Mouse (Mus musculus) stomach, postnatal 0 days (tissue): ENCODE results near the gene Nr2c2ap. TPM values are rescaled to one million over a fixed set of nuclear protein-coding genes. Genes with fewer than 3 reads are reported as not detected.

Source experiments
- ATAC-seq: fragments of 200-750 bp; cut with Nextera tagmentation; 2 replicates; pipeline ENCODE4 v1.8.0; 2017; ENCODE audit not compliant: low FRiP score, low TSS enrichment
- DNase-seq: peaks from one replicate; pipeline ENCODE4 v3.0.0-alpha.2; 2016; ENCODE audit warnings: low spot score
- H3K27ac ChIP-seq: fragments of 300-500 bp; sonication (generic); replicated peaks from 2 replicates; pipeline ENCODE4 v1.5.1; 2014; ENCODE audit warnings: mild to moderate bottlenecking, control low read depth
- H3K27me3 ChIP-seq: fragments of 300-500 bp; sonication (generic); 2 replicates; pipeline ENCODE4 v1.6.1; 2014; ENCODE audit warnings: low read length; ENCODE audit not compliant: control insufficient read depth, insufficient read depth
- H3K36me3 ChIP-seq: fragments of 300-500 bp; sonication (generic); 2 replicates; pipeline ENCODE4 v1.6.1; 2014; ENCODE audit warnings: low read length, mixed read lengths; ENCODE audit not compliant: control insufficient read depth, insufficient read depth
- H3K4me1 ChIP-seq: fragments of 300-500 bp; sonication (generic); replicated peaks from 2 replicates; pipeline ENCODE4 v1.6.1; 2014; ENCODE audit warnings: antibody characterized with exemption; ENCODE audit not compliant: control insufficient read depth, insufficient read depth
- H3K4me2 ChIP-seq: fragments of 300-500 bp; sonication (generic); replicated peaks from 2 replicates; pipeline ENCODE4 v1.6.1; 2014; ENCODE audit warnings: low read depth, mild to moderate bottlenecking, control low read depth, moderate library complexity
- H3K4me3 ChIP-seq: fragments of 300-500 bp; sonication (generic); 2 replicates; pipeline ENCODE4 v1.5.1; 2014; ENCODE audit warnings: low read depth, low read length, control low read depth
- H3K9ac ChIP-seq: fragments of 300-500 bp; sonication (generic); 2 replicates; pipeline ENCODE4 v1.6.1; 2014; ENCODE audit warnings: mild to moderate bottlenecking, low read length, control low read depth, mixed read lengths
- H3K9me3 ChIP-seq: fragments of 300-500 bp; sonication (generic); 2 replicates; pipeline ENCODE4 v1.6.1; 2016; ENCODE audit warnings: low read length; ENCODE audit not compliant: control insufficient read depth
- CTCF ChIP-seq: IDR thresholded peaks from 2 replicates; pipeline ENCODE4 v1.5.1; 2016; ENCODE audit warnings: antibody characterized with exemption, low read depth, mild to moderate bottlenecking, moderate library complexity
- EP300 ChIP-seq: optimal IDR thresholded peaks from 2 replicates; pipeline ENCODE3; 2016; ENCODE audit warnings: antibody characterized with exemption
- WGBS: fragments of 180-500 bp; shearing (Covaris S2); extraction: QIAGEN DNeasy Blood & Tissue Kit; methylation state at CpG from one replicate; pipeline ENCODE4 v1.1.7; 2014; 5-methylcytosine and 5-hydroxymethylcytosine counted together
- polyA plus RNA-seq: library from polyadenylated mRNA; unstranded; fragments of >200 nt; fragmentation: Nextera tagmentation; extraction: Ambion mirVana; gene quantifications from 2 replicates; pipeline ENCODE4 v1.2.1, GENCODE M21; 2015

Gene Nr2c2ap
- polyA plus RNA-seq, 1 experiment from 2014 or later = 33.6 TPM

- ATAC-seq (peak; percentile 92), DNase-seq (peak; percentile 86)
- H3K4me3 ChIP-seq = no peak overlapping the region
- TF ChIP-seq EP300 (no peak), CTCF (no peak)
- H3K9ac ChIP-seq = 0 out of 2 replicates have a peak overlapping the region, but pooled peaks have one; percentile 18
- H3K4me1 ChIP-seq = no peaks in the 10 kb centered on the region
- H3K27me3 ChIP-seq = no peaks in the 10 kb centered on the region
- peak overlapping the region; percentile 23; the same call in 1 of the 2 replicates for H3K4me2 ChIP-seq
- no peaks in the 10 kb centered on the region for H3K9me3 ChIP-seq
- H3K36me3 ChIP-seq = no peaks in the 10 kb centered on the region
- 14% methylated on average over 20 of the region's 22 CpGs for WGBS
- H3K27ac ChIP-seq = no peak overlapping the region
These were observed 21.6 kb downstream of the Nr2c2ap start for GRCm38 (mm10) chr8:70152537-70153257.

- no peak overlapping the region for H3K27ac ChIP-seq
- ATAC-seq = no peak
- TF ChIP-seq CTCF (no peak), EP300 (no peak)
These were observed 26.2 kb downstream of the Nr2c2ap start for GRCm38 (mm10) chr8:70157240-70157800.

DNA sequence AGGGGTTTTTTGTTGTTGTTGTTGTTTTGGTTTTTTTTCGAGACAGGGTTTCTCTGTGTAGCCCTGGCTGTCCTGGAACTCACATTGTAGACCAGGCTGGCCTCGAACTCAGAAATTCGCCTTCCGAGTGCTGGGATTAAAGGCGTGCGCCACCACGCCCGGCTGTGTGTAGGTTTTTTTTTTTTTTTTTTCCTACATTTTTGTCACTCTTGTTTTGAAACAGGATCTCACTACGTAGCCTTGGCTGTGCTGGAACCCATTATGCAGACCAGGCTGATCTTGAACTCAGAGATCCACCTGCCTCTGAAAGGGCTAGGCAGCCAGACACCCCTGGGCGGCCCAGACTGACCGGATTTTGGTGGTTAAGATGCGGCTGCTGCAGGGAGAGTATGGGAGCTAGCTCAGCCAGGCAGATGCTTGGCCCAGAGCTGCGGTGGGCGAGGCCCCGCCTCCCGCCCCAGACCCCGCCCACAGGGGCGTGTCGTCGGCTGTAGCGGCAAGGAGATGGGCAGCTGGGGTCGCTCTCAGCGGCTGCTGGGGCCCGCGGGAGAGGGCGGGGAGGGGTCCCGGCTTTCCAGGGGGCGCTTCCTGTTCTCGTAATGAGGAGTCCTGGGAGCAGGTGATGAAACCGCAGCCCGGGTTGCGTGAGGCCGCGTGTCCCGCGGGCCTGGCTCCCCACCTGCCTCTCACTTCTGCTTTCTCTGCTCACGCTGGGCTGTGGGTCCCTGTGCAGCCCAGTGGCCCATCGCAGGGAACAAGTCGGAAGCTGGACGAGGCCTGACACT, 27.1 kb downstream of the Nr2c2ap start:
- Histone ChIP-seq H3K4me2 (peak overlapping the region; percentile 79), H3K9me3 (no peaks in the 10 kb centered on the region), H3K4me3 (peak overlapping the region; percentile 44), H3K36me3 (no peaks in the 10 kb centered on the region), H3K4me1 (no peaks in the 10 kb centered on the region), H3K9ac (peak overlapping the region; percentile 55), H3K27me3 (no peaks in the 10 kb centered on the region), H3K27ac (no peak overlapping the region)
- WGBS = 10% methylated on average over 39 of the region's 40 CpGs
- ATAC-seq = peak; percentile 81
- peak; percentile 80 for DNase-seq
- TF ChIP-seq EP300 (no peak), CTCF (peak; percentile 21; the same call in 1 of the 2 replicates)

More at GRCm38 (mm10) chr8:70157240-70157800, 26.2 kb downstream of the Nr2c2ap start:
- no peaks in the 10 kb centered on the region for H3K27me3 ChIP-seq
- no peak overlapping the region for H3K4me3 ChIP-seq
- H3K4me2 ChIP-seq = no peak overlapping the region
- no peaks in the 10 kb centered on the region for H3K4me1 ChIP-seq
- no peaks in the 10 kb centered on the region for H3K36me3 ChIP-seq
- no peak overlapping the region for H3K9ac ChIP-seq
- no peaks in the 10 kb centered on the region for H3K9me3 ChIP-seq
- 92% methylated on average over 1 of the region's 1 CpGs for WGBS
- DNase-seq = no peak

DNA sequence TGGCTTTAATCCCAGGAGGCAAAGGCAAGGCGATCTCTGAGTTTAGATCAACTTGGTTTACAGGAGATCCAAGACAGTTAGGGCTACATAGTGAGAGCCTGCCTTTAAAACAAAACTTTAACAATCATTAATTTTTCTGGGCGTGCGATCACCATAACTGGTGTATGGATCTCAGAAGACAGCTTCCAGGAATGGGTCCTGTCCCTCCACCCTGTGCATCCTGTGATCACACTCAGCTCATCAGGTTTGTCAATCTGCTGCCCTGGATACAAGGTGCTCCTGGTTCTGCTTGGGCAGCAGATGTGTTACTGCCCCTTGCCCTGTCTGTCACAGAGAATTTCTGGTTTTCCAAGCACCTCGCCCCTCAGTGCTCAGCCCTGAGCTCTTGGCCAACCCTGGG, 28.1 kb downstream of the Nr2c2ap start:
- Histone ChIP-seq H3K4me2 (no peak overlapping the region), H3K27me3 (no peaks in the 10 kb centered on the region), H3K9ac (no peak overlapping the region), H3K4me1 (no peaks in the 10 kb centered on the region), H3K9me3 (no peaks in the 10 kb centered on the region), H3K36me3 (no peaks in the 10 kb centered on the region), H3K4me3 (no peak overlapping the region), H3K27ac (no peak overlapping the region)
- WGBS = 65% methylated on average over 4 of the region's 4 CpGs
- no peak for TF ChIP-seq CTCF
- TF ChIP-seq EP300 = no peak
- DNase-seq = no peak
- ATAC-seq = no peak

DNA sequence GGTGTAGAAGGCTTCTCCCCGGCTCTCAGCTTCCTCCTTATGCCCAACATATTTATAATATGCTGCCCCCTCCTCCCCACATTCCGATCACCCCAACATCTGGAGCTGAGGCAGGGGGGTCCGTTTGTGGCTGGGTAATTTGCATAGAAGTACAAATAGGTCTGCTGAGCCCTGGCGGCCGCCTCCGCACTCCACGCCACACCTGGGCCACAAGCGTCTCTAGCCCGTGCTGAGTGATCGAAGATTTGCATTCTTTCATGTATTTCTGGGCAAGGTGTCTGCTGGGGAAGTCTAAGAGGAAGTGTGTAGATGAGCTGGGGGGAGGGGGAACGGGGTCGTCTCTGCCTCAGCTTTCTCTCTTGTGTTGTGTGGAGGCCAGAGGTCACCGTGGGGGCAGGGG, 28.9 kb downstream of the Nr2c2ap start:
- Histone ChIP-seq H3K4me1 (no peaks in the 10 kb centered on the region), H3K36me3 (no peaks in the 10 kb centered on the region), H3K9ac (no peak overlapping the region), H3K27me3 (no peaks in the 10 kb centered on the region), H3K4me2 (no peak overlapping the region), H3K27ac (no peak overlapping the region), H3K9me3 (no peaks in the 10 kb centered on the region), H3K4me3 (no peak overlapping the region)
- no peak for DNase-seq
- no peak for TF ChIP-seq EP300
- no peak for TF ChIP-seq CTCF
- 62% methylated on average over 13 of the region's 13 CpGs for WGBS
- no peak for ATAC-seq
